Mouse (Mus musculus) telencephalon, adult 2 months (tissue): ENCODE data around the gene Sycp3.
"Not testable (repeated sequence)": the region's sequence is repeated elsewhere in the genome, so short reads cannot be mapped to it uniquely, and the experiment has no call there.

Experiments used
- DNase-seq: peaks from one replicate; pipeline ENCODE4 v3.0.0-alpha.2; 2011; ENCODE audit warnings: low read depth, low spot score

Sycp3 gene

DNA sequence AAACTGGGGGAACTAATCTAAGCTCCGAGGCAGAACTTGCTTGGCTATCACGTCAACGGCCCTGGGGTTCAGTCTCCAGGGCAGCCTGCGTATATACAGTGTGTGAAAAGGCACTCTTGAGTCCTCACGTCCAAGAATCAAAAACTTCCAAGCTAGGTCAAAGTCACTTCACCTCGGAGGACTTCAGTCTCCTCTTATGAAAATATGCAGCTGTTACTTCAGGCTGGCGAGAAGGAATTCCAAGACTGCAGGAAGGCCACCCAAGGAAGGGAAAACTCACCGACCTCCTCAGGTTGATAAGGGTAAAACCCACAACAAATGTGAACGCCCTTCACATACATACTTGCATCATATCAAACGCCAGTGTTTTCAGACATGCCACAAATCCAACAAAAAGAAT is 42.0 kb downstream of the Sycp3 start:
- no peak for DNase-seq

DNA sequence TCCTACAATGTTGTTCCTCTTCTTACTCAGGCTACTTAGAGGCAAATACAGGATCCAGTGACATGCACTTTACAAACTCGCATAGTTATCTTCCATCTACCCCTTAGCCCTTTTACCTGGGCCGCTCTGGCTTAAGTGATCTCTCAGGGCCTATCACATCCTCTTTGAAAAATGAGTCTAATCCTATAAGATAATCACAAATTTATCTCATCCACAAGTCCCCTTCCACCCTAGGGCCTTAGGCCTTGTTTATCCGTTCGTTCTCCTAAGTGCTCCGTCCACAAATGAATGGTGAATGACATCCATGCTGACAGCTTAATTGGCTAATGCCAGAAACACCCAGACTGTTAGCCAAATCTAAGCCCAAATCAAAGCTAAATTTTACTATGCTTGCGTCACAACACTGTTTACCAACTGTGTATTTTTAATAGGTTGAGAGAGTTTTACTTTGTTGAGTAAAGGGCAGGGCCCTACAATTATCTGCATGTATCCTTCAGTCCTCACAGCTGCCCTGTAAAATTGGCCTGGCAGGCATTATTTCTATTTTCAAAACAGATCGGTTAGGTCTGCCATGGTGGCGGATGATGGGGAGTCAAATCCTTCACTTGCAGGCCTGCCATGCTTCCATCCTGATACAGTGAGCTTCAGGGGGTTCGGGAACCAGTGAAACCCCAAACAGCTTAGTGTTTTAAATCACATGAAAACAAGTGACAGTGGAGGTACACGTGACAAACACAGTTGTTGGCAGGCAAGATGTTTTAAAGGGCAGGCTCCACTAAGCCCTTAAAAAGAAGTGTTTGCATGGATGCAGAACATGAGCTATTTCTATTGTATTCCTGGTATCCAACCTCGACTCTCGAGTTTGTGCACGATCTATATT is 42.8 kb downstream of the Sycp3 start:
- DNase-seq: no peak

GRCm38 (mm10) chr10:88502919-88503318 is 43.5 kb downstream of the Sycp3 start:
- no peak for DNase-seq

DNA sequence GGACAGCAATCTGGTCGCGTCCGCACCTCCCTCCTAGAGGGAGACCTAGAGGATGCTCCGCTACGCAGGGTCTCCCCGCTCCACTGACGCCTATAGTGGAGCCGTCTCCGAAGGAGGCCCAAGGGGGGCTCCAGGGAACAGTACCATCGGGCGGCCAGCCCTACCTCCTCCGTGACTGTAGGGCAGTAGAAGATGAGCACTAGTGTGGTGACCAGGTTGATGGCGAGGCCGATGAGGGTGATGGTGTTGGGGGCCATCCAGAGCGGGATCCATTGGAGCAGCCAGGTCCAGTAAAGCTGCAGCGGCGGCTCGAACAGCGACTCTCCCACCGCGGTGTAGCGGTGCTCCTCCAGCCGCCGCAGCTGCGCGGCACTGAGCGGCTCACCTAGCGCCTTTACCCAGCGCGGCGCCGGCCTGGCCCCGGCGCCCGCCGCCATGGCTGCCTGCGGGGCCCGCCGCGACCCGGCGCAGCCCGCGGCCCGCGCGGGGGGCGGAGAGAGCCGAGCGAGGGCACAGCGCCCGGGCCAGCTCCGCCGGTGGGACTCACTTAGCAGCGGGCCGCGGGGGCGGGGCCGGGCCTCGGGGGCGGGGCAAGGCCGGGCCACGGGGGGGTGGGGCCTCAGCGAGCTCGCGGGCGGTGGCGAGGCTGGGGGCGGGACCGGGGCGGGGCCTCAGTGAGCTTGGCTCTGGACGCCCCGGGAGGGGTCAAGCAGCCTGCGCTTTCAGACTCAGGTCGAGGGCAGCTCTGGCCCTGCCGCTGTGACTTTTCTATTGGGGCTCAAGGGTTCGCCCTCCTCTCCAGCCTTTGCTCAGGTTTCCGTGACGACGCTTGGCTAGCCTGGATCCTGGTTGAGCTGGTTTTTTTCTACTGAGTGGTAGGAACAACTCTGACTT is 44.3 kb downstream of the Sycp3 start, which contains the start of gene Chpt1:
Chpt1 (minus strand) TSS at position 653 of the 894 bp plus-strand sequence.
- DNase-seq: no peak

DNA sequence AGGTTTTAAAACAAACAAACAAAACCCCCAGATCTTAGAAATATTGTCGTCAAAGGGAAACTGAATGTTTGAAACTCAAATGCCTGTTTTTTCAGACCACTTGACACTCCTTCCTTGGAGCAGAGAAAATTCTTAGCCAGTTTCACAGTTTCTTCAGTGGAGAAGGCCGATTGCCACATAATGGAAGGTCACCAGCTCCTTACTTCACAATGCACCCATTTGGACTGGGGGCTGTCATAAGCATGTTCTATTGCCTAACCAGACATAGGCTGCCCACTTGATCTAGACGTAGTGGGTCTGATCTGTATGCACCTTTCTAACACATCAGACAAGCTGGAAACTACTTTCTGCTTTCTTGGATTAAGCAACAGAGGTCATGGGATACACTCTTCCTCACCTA is 45.1 kb downstream of the Sycp3 start:
- no peak for DNase-seq

- no peak for DNase-seq
Measured at GRCm38 (mm10) chr10:88505256-88505655, 45.9 kb downstream of the Sycp3 start.

DNA sequence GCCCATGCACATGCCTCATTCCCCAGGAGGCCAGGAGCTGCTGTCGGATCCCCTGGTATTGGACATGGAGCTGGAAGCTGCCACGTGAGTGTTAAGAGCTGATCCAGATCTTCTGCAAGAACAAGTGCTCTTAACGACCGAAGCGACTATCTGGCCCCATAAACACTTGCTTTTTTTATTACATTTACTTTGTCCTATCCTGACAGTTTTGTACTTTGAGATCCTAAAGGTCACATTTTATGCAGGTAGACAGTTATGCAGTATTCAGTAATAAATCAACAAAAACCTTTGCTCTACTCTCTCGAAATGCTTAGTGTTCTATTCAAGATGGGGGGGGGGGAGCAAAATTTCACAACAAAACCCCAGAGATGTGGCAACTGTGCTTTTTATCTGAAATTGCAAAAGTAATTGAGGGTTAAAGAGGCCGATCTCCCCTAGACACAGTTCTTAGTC is 48.3 kb downstream of the Sycp3 start:
- no peak for DNase-seq

DNA sequence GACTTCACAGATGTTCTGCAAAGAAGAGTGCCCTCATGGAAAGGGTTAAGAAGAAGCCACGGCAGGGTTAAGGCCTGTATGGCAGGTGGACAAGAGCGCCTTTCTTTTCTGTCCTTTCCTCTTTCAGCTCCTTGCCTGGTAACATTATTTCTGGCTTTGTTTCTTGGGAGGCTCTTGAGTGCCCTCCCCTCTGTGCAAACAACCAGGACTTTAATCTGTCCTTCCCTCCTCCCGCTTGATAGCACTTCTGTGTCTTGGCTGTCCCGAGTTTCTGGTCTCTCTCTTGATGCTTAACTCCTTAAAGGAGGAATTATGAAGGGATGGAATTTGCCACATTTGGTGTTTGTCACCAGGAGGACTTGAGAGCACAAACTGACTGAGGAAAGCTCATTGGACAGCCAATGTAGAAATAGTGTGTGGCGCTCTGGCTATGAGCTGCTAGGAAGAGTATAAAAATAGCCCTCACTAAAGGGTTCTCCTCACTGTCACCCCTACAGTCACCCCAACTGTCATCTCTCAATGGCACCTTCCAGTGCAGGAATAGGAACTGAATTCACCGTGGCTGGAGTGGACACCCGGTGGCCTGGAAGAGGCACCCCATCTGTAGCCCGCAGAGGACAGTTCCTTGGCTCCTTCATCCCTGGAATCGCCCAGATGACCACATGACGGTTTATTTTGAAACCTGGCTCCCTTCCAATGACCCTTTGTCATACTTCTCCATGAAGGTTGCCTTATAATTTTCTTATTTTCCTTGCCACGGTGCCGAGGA is 51.3 kb downstream of the Sycp3 start:
- no peak for DNase-seq

DNA sequence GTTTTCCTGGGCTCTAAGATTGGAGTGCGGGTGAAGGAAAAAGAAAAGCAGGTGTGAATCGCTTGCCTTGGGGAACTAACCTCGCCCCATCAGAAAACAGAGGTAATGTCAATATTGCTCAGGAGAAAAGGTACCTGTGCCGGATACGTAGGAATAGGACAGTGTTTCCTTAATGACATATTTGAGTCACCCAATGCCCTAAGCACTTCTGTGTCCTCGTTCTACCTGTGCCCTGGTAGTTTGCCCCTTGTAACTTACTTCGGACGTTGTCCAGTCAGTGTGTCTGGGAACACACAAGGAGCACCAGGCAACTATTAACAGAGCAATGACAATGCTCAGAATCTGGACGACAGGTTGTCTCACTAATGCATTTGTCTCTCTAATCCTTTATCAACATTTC is 52.0 kb downstream of the Sycp3 start:
- DNase-seq: no peak

DNA sequence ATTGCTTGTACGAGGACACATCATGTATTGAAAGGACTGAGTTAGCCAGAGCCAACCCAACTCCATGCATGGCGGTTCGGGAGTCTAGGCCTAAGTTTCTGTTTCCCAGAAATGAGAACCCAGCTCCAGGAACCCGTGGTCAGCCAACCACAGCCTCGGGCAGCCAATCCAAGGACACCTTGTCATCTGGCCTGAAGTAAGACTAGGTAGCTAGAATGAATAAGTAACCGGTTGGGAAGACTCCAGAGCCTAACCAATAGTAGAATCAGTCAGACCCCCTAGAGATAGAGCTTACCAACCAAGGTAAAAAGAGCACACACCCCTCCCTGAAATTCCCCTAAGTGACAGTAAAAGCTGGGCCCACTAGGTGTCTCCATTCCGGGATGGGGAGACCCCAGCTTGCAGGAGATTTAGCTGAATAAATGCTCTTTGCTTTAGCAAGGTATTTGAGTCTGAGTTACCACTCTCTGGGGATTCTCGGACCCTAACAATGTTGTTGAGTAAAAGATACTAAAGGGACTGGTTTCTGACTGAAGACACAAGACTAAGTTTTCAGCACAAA is 54.3 kb downstream of the Sycp3 start:
- DNase-seq: no peak

DNA sequence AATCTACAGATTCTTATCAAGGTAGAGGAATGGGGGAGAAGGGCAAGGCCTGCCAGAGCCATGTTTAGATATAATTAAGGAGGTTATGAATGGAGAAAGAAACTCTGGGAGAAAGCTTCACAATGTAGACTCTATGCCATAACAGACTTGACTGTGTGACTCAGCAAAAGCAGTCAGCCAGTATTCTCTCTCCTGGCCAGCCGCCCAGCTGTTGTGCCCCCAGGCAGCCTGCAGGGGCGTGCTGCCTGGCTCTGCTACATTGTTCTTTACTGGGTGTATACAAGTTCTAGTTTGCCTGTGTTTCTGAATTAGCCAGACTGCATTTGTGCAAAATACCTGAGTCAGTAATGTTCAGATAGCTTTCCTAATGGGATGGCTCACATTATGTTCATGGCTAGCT is 55.1 kb downstream of the Sycp3 start:
- DNase-seq: no peak

GRCm38 (mm10) chr10:88515049-88515448 is 55.7 kb downstream of the Sycp3 start:
- DNase-seq: not testable (repeated sequence)

DNA sequence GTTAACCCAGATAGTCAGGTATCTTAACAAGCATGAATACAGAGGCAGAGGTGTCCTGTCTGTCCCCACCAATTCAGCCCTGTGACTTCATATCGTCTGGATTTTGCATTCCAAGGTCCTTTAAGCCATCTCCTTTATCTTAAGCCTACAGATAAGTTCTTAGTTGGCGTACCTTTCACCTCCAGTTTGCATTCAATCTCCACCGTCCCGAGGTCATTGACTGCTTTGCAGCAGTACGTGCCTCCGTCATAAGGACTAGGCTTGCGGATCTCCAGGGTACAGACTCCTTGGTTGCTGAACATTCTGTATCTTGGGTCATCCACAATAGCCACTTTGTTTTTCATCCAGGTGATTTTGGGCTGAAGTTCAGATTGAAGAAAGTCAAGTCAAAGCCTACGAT is 63.4 kb downstream of the Sycp3 start:
- DNase-seq: no peak
